Mouse (Mus musculus): ENCODE results near the gene Lrrc4. TPM values are rescaled to one million over a fixed set of nuclear protein-coding genes. Genes with fewer than 3 reads are reported as not detected.

Lrrc4 gene
- polyA plus RNA-seq, 1 experiment from 2014 or later: 1.0 TPM

GRCm38 (mm10) chr6:28826689-28827389 is 4.7 kb downstream of the Lrrc4 start:
- Histone ChIP-seq H3K4me2 (ENCODE audit: low read depth, low read length) (no peak overlapping the region), H3K4me1 (ENCODE audit: control insufficient read depth, insufficient read depth, low read length) (0 out of 2 replicates have a peak, but pooled peaks cover 6% of the 10 kb centered on the region), H3K27ac (replicated peaks; ENCODE audit: low read depth, low read length) (no peak overlapping the region), H3K9ac (ENCODE audit: low read depth, low read length) (no peak overlapping the region; the same call in 1 of the 2 replicates), H3K4me3 (ENCODE audit: low read depth, low read length) (no peak overlapping the region), H3K36me3 (ENCODE audit: control insufficient read depth, insufficient read depth, low read length) (peaks cover 8% of the 10 kb centered on the region; the same call in 1 of the 2 replicates), H3K27me3 (replicated peaks; ENCODE audit: control insufficient read depth, insufficient read depth, low read length) (peaks cover 23% of the 10 kb centered on the region), H3K9me3 (ENCODE audit: control insufficient read depth, low read length) (no peaks in the 10 kb centered on the region)
- ATAC-seq (ENCODE audit: low read depth): no peak
- DNase-seq (ENCODE audit: low spot score): no peak
- 65% methylated on average over 9 of the region's 9 CpGs for WGBS

- Histone ChIP-seq H3K36me3 (ENCODE audit: control insufficient read depth, insufficient read depth, low read length) (peaks cover 11% of the 10 kb centered on the region; the same call in 1 of the 2 replicates), H3K4me2 (ENCODE audit: low read depth, low read length) (no peak overlapping the region), H3K27me3 (replicated peaks; ENCODE audit: control insufficient read depth, insufficient read depth, low read length) (peaks cover 14% of the 10 kb centered on the region), H3K27ac (replicated peaks; ENCODE audit: low read depth, low read length) (no peak overlapping the region), H3K4me1 (ENCODE audit: control insufficient read depth, insufficient read depth, low read length) (0 out of 2 replicates have a peak, but pooled peaks cover 3% of the 10 kb centered on the region), H3K9ac (ENCODE audit: low read depth, low read length) (no peak overlapping the region), H3K4me3 (ENCODE audit: low read depth, low read length) (no peak overlapping the region), H3K9me3 (ENCODE audit: control insufficient read depth, low read length) (no peaks in the 10 kb centered on the region)
- ATAC-seq (ENCODE audit: low read depth) (no peak), DNase-seq (ENCODE audit: low spot score) (no peak)
- 59% methylated on average over 3 of the region's 3 CpGs for WGBS
Measured at GRCm38 (mm10) chr6:28825894-28826293, 5.7 kb downstream of the Lrrc4 start.

GRCm38 (mm10) chr6:28823802-28824201 is 7.7 kb downstream of the Lrrc4 start:
- H3K9me3 ChIP-seq (ENCODE audit: control insufficient read depth, low read length): no peaks in the 10 kb centered on the region
- 0 out of 2 replicates have a peak, but pooled peaks cover 3% of the 10 kb centered on the region for H3K36me3 ChIP-seq (ENCODE audit: control insufficient read depth, insufficient read depth, low read length)
- no peak overlapping the region for H3K27ac ChIP-seq (replicated peaks; ENCODE audit: low read depth, low read length)
- ATAC-seq (ENCODE audit: low read depth) (peak; percentile 67; the same call in 1 of the 2 replicates), DNase-seq (ENCODE audit: low spot score) (peak; percentile 73)
- H3K4me2 ChIP-seq (ENCODE audit: low read depth, low read length): no peak overlapping the region
- 83% methylated on average over 5 of the region's 5 CpGs for whole genome bisulfite sequencing
- H3K27me3 ChIP-seq (replicated peaks; ENCODE audit: control insufficient read depth, insufficient read depth, low read length): no peaks in the 10 kb centered on the region
- H3K9ac ChIP-seq (ENCODE audit: low read depth, low read length): no peak overlapping the region
- H3K4me1 ChIP-seq (ENCODE audit: control insufficient read depth, insufficient read depth, low read length): peaks cover 10% of the 10 kb centered on the region
- H3K4me3 ChIP-seq (ENCODE audit: low read depth, low read length): no peak overlapping the region

GRCm38 (mm10) chr6:28823375-28823774 is 8.2 kb downstream of the Lrrc4 start:
- H3K36me3 ChIP-seq (ENCODE audit: control insufficient read depth, insufficient read depth, low read length): 0 out of 2 replicates have a peak, but pooled peaks cover 3% of the 10 kb centered on the region
- no peak overlapping the region for H3K4me3 ChIP-seq (ENCODE audit: low read depth, low read length)
- DNase-seq (ENCODE audit: low spot score) (no peak), ATAC-seq (ENCODE audit: low read depth) (no peak)
- peaks cover 10% of the 10 kb centered on the region for H3K4me1 ChIP-seq (ENCODE audit: control insufficient read depth, insufficient read depth, low read length)
- no peaks in the 10 kb centered on the region for H3K27me3 ChIP-seq (replicated peaks; ENCODE audit: control insufficient read depth, insufficient read depth, low read length)
- WGBS: 86% methylated on average over 3 of the region's 3 CpGs
- H3K27ac ChIP-seq (replicated peaks; ENCODE audit: low read depth, low read length): no peak overlapping the region
- H3K4me2 ChIP-seq (ENCODE audit: low read depth, low read length): no peak overlapping the region
- H3K9ac ChIP-seq (ENCODE audit: low read depth, low read length): no peak overlapping the region
- no peaks in the 10 kb centered on the region for H3K9me3 ChIP-seq (ENCODE audit: control insufficient read depth, low read length)

- H3K27ac ChIP-seq (replicated peaks; ENCODE audit: low read depth, low read length): no peak overlapping the region
- no peak overlapping the region for H3K4me3 ChIP-seq (ENCODE audit: low read depth, low read length)
- peaks cover 10% of the 10 kb centered on the region for H3K4me1 ChIP-seq (ENCODE audit: control insufficient read depth, insufficient read depth, low read length)
- WGBS: 79% methylated on average over 3 of the region's 3 CpGs
- DNase-seq (ENCODE audit: low spot score) (no peak), ATAC-seq (ENCODE audit: low read depth) (no peak)
- H3K4me2 ChIP-seq (ENCODE audit: low read depth, low read length): no peak overlapping the region
- H3K9me3 ChIP-seq (ENCODE audit: control insufficient read depth, low read length): no peaks in the 10 kb centered on the region
- H3K9ac ChIP-seq (ENCODE audit: low read depth, low read length): no peak overlapping the region
- H3K36me3 ChIP-seq (ENCODE audit: control insufficient read depth, insufficient read depth, low read length): 0 out of 2 replicates have a peak, but pooled peaks cover 3% of the 10 kb centered on the region
- H3K27me3 ChIP-seq (replicated peaks; ENCODE audit: control insufficient read depth, insufficient read depth, low read length): no peaks in the 10 kb centered on the region
Measured at GRCm38 (mm10) chr6:28822296-28822695, 9.3 kb downstream of the Lrrc4 start.

- no peak for ATAC-seq (ENCODE audit: low read depth)
- H3K4me1 ChIP-seq (ENCODE audit: control insufficient read depth, insufficient read depth, low read length): peaks cover 10% of the 10 kb centered on the region
- no peak overlapping the region for H3K4me3 ChIP-seq (ENCODE audit: low read depth, low read length)
- 0 out of 2 replicates have a peak, but pooled peaks cover 3% of the 10 kb centered on the region for H3K36me3 ChIP-seq (ENCODE audit: control insufficient read depth, insufficient read depth, low read length)
- no peak for DNase-seq (ENCODE audit: low spot score)
- no peak overlapping the region for H3K27ac ChIP-seq (replicated peaks; ENCODE audit: low read depth, low read length)
- no peak overlapping the region for H3K9ac ChIP-seq (ENCODE audit: low read depth, low read length)
- WGBS: 66% methylated on average over 13 of the region's 13 CpGs
- H3K4me2 ChIP-seq (ENCODE audit: low read depth, low read length): no peak overlapping the region
- no peaks in the 10 kb centered on the region for H3K27me3 ChIP-seq (replicated peaks; ENCODE audit: control insufficient read depth, insufficient read depth, low read length)
- no peaks in the 10 kb centered on the region for H3K9me3 ChIP-seq (ENCODE audit: control insufficient read depth, low read length)
Measured at GRCm38 (mm10) chr6:28819509-28820358, 11.8 kb downstream of the Lrrc4 start.

GRCm38 (mm10) chr6:28817039-28817438 is 14.5 kb downstream of the Lrrc4 start:
- WGBS: 65% methylated on average over 9 of the region's 9 CpGs

GRCm38 (mm10) chr6:28814895-28815294 is 16.7 kb downstream of the Lrrc4 start:
- DNase-seq (ENCODE audit: low spot score): no peak
- Histone ChIP-seq H3K27me3 (replicated peaks; ENCODE audit: control insufficient read depth, insufficient read depth, low read length) (no peaks in the 10 kb centered on the region), H3K9me3 (ENCODE audit: control insufficient read depth, low read length) (no peaks in the 10 kb centered on the region), H3K9ac (ENCODE audit: low read depth, low read length) (no peak overlapping the region), H3K4me2 (ENCODE audit: low read depth, low read length) (no peak overlapping the region), H3K4me3 (ENCODE audit: low read depth, low read length) (no peak overlapping the region), H3K36me3 (ENCODE audit: control insufficient read depth, insufficient read depth, low read length) (no peaks in the 10 kb centered on the region), H3K4me1 (ENCODE audit: control insufficient read depth, insufficient read depth, low read length) (peaks cover 5% of the 10 kb centered on the region), H3K27ac (replicated peaks; ENCODE audit: low read depth, low read length) (no peak overlapping the region)
- ATAC-seq (ENCODE audit: low read depth): no peak
- 89% methylated on average over 2 of the region's 2 CpGs for WGBS

More at GRCm38 (mm10) chr6:28817039-28817438, 14.5 kb downstream of the Lrrc4 start:
- no peak overlapping the region for H3K4me3 ChIP-seq (ENCODE audit: low read depth, low read length)
- DNase-seq (ENCODE audit: low spot score) (no peak), ATAC-seq (ENCODE audit: low read depth) (peak; percentile 42; the same call in 1 of the 2 replicates)
- H3K4me1 ChIP-seq (ENCODE audit: control insufficient read depth, insufficient read depth, low read length): peaks cover 7% of the 10 kb centered on the region
- H3K9me3 ChIP-seq (ENCODE audit: control insufficient read depth, low read length): no peaks in the 10 kb centered on the region
- 0 out of 2 replicates have a peak, but pooled peaks cover 3% of the 10 kb centered on the region for H3K36me3 ChIP-seq (ENCODE audit: control insufficient read depth, insufficient read depth, low read length)
- no peak overlapping the region for H3K27ac ChIP-seq (replicated peaks; ENCODE audit: low read depth, low read length)
- no peak overlapping the region for H3K9ac ChIP-seq (ENCODE audit: low read depth, low read length)
- no peaks in the 10 kb centered on the region for H3K27me3 ChIP-seq (replicated peaks; ENCODE audit: control insufficient read depth, insufficient read depth, low read length)
- no peak overlapping the region for H3K4me2 ChIP-seq (ENCODE audit: low read depth, low read length)
